Mouse (Mus musculus) large intestine, adult 2 months (tissue): ENCODE results near the gene Fbxw5. TPM values are rescaled to one million over a fixed set of nuclear protein-coding genes. Genes with fewer than 3 reads are reported as not detected.
A peak's percentile ranks its signal among the peaks of the same experiment; 100 is the strongest.
"Not testable (repeated sequence)": the region's sequence is repeated elsewhere in the genome, so short reads cannot be mapped to it uniquely, and the experiment has no call there.

Experiments
- DNase-seq: peaks from one replicate; pipeline ENCODE4 v3.0.0-alpha.2; 2012; ENCODE audit warnings: low read depth, low spot score
- WGBS: fragments of 180-500 bp; shearing (Covaris S2); methylation state at CpG from one replicate; pipeline ENCODE4 v1.1.7; 2018; 5-methylcytosine and 5-hydroxymethylcytosine counted together
- polyA plus RNA-seq: library from polyadenylated mRNA; depleted of rRNA; stranded (reverse); fragments of >200 nt; gene quantifications from 2 replicates; pipeline ENCODE4 v1.2.3, GENCODE M21; 2012

The Fbxw5 gene
- polyA plus RNA-seq, 1 experiment = 31.7 TPM

DNA sequence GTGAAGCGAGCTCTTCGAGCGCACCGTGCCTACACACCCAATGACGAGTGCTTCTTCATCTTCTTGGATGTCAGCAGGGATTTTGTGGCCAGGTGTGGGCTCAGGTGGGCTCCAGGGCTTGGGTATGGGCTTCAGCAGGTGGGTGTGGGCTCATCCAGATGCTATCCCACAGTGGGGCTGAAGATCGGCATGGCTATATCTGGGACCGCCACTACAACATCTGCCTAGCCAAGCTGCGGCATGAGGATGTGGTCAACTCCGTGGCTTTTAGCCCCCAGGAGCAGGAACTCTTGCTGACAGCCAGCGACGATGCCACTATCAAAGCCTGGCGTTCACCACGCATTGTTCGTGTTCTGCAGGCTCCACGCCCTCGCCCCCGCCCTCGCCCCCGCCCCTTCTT is 4.0 kb downstream of the Fbxw5 start:
- 89% methylated on average over 19 of the region's 19 CpGs for WGBS
- DNase-seq = no peak

DNA sequence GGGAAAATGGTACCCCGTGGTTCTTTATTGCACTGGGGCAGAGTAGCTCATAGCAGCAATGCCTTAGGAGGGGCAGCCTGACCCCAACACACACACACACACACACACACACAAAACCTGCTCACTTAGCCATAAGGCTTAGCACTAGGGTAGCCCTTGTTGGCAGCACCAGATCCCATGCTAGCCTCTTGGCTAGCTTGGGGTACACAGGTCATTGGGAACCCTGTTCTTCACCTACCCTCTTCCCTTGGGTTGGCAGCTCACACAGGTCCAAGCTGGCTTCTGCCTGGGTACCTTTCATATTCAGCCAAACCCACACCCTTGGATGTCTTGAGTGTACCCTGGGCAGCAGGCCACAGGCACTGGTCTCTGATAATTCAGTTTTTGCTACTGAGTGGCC is 4.5 kb downstream of the Fbxw5 start:
- WGBS = 69% methylated on average over 1 of the region's 1 CpGs
- no peak for DNase-seq

- 91% methylated on average over 4 of the region's 4 CpGs for WGBS
Measured at GRCm38 (mm10) chr2:25505860-25506259, 5.3 kb downstream of the Fbxw5 start.

GRCm38 (mm10) chr2:25506964-25507363 is 6.4 kb downstream of the Fbxw5 start:
- WGBS = 36% methylated on average over 5 of the region's 5 CpGs
- no peak for DNase-seq

More at GRCm38 (mm10) chr2:25505860-25506259, 5.3 kb downstream of the Fbxw5 start:
- DNase-seq = no peak

DNA sequence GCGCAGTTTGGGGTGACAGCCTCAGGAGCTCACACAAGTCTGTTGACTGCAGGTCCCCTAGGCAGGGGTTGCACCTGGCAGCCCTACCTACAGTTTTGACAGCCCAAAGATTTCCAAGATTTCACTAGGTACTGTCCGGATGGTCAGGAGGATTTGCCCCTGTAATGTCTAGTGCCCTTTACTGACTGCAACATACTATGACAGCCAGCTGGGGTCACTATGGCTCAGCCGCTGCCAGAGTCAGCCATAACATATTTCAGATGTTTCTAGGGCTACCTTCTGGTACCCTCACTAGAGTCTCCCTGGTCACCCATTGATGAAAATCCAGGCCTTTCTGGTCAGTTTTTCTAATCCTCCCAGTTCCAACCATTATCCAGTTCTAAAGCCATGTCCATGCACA is 9.4 kb downstream of the Fbxw5 start:
- WGBS = 70% methylated on average over 3 of the region's 3 CpGs
- DNase-seq = no peak

GRCm38 (mm10) chr2:25526510-25527302 is 26.2 kb downstream of the Fbxw5 start:
- no peak for DNase-seq
- 82% methylated on average over 9 of the region's 9 CpGs for WGBS

- WGBS = 60% methylated on average over 2 of the region's 2 CpGs
- DNase-seq = no peak
Measured at GRCm38 (mm10) chr2:25533707-25534106, 33.2 kb downstream of the Fbxw5 start.

DNA sequence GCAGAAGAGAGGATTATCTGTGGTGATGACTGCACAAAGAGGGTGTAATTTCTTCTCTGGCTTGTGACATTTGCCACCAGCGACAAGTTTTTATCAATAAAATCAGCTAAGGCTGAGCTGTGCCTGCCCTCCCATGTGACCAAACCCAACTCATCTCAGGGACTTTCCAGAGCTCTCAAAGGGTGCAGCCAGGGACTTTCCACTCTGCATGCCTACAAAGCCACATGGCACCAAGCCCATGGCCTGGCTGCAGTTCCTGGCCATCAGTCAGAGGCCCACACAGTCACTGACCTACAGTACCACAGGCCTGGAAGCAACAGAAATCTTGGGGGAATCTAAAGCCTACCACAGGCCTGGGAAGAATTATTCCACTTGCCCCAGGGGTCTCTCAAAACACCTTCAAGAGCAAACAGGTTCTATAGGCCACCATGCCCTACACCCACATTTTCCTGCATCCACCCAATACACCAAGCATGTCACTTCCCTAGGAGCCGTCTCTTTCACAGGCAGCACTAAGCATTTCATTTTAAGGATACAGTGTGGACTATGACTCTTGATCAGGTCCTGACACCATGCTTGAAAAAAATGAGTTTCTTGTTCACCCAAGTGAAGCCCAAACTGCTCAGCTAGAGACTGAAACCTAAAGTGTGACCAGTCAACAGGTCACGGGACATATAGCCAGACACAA is 33.8 kb downstream of the Fbxw5 start:
- DNase-seq = no peak
- 37% methylated on average over 3 of the region's 3 CpGs for WGBS

GRCm38 (mm10) chr2:25534866-25535182 is 34.3 kb downstream of the Fbxw5 start:
- DNase-seq = no peak
- 80% methylated on average over 2 of the region's 2 CpGs for WGBS

GRCm38 (mm10) chr2:25536531-25536930 is 36.0 kb downstream of the Fbxw5 start:
- WGBS = 89% methylated on average over 8 of the region's 8 CpGs
- no peak for DNase-seq

- WGBS = 86% methylated on average over 4 of the region's 4 CpGs
- DNase-seq = no peak
Measured at GRCm38 (mm10) chr2:25540541-25540948, 40.0 kb downstream of the Fbxw5 start.

DNA sequence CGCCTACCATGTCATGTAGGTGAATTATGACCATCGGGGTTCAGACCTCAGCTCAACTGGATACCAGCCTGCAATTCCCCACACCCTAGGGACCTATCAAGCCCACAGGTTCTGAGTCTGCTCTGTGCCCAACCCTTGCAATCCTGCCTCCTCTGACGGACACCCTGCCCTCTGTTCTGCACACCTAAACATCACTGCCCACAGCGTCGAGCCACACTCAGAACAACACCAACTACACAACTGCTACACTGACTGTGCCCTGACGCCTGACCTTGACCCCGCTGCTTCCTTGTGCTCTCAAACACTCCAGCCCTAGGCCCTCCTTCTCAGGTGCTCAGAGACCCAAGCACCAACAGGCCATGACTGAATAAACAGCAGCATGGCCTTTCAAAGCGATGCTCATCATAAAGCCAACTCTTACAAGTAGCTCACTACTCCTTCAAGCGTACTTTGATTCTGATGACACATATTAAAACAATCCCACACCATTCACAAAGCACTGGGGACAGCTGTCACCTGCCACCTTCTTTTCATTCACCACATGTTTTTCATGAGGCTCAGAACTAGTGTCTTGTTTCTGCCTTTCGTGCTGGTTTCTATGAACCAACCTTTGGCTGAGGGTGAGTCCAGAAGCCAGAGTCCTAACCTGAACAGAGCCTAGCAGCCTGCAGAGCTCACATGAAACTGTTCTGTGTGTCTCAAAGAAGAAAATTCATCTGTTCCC is 41.3 kb downstream of the Fbxw5 start:
- DNase-seq = no peak
- WGBS = 68% methylated on average over 10 of the region's 10 CpGs

- DNase-seq = no peak
- 4% methylated on average over 43 of the region's 43 CpGs for WGBS
Measured at GRCm38 (mm10) chr2:25545996-25546810, 45.7 kb downstream of the Fbxw5 start.

- 3% methylated on average over 48 of the region's 48 CpGs for WGBS
- DNase-seq = peak; percentile 92
Measured at GRCm38 (mm10) chr2:25546811-25547491, 46.4 kb downstream of the Fbxw5 start, which contains the start of gene Traf2. Gene Traf2 (minus strand): TSS chr2:25546940.

GRCm38 (mm10) chr2:25549021-25549991 is 48.8 kb downstream of the Fbxw5 start:
- WGBS = 46% methylated on average over 9 of the region's 9 CpGs
- no peak for DNase-seq

DNA sequence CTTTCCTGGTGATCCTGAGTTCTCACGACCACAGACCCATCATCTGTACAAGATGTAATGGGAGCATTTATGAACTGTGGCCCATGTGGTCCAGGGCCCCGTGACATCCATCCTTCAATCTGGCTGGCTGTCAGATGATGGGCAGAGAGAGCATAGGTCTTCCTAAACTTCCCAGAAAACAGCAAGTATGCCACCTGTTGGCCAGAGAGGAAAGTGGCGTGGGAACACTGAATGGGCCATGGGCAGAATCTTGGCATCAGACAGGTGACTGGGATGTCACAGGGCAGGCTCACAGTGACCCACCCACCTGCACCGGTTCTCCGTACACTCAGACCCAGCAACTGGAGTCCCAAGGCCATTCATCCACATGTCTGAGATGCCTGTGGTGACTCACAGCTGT is 50.6 kb downstream of the Fbxw5 start:
- WGBS = 18% methylated on average over 5 of the region's 5 CpGs
- no peak for DNase-seq

DNA sequence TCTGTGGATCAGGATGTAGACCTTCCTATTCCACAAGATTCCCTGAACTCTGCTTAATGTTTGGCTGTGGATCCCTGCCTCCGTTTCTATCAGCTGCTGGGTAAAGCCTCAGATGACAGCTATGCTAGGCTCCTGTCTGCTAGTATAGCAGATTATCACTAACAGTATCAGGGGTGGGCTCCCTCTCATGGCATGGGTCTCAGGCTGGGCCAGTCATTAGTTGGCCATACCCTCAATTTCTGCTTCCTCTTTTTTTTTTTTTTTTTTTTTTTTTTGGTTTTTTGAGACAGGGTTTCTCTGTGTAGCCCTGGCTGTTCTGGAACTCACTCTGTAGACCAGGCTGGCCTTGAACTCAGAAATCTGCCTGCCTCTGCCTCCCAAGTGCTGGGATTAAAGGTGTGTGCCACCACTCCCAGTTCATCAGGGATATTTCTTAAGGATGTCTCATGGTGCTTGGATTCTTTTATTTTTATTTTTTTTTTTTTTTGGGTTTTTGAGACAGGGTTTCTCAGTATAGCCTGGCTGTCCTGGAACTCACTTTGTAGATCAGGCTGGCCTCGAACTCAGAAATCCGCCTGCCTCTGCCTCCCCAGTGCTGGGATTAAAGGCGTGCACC is 52.7 kb downstream of the Fbxw5 start:
- not testable (repeated sequence) for DNase-seq

More for the DNA sequence above, 52.7 kb downstream of the Fbxw5 start:
- WGBS = 84% methylated on average over 4 of the region's 4 CpGs
